Mouse (Mus musculus): ENCODE data around the gene Gm11567.

DNA sequence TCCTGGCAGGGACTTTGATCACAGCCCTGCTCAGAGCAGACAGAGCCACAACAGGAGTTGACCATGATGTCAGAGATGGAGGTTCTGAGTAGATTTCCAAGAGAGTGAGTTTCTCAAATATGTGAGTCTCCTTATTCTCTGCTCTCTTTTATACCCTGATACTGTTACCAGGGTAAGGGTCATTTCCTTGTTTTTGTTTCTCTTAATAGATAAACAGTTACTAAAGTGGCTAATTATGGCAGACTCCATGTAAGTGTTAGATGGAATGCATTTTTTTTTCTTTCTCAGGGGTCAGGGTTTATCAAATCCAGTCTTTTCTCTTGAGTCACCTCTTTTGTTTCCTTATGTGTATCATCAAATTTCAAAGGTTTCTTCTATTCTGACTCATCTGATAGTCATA is 27.5 kb upstream of the Gm11567 start, which contains the start of gene Krtap4-16:
- no peak for TF ChIP-seq CTCF (conservative IDR thresholded peaks at IDR 0.05; ENCODE audit: low read length)
- TF ChIP-seq POU5F1 (IDR thresholded peaks at IDR 0.05; ENCODE audit: borderline replicate concordance, low read length) = no peak
